Mouse (Mus musculus) midbrain, postnatal 0 days (tissue): Measurements from ENCODE around the gene Zbtb7a. TPM values are rescaled to one million over a fixed set of nuclear protein-coding genes. Genes with fewer than 3 reads are reported as not detected.

Experiments used
- ATAC-seq: fragments of 200-750 bp; cut with Nextera tagmentation; 2 replicates; pipeline ENCODE4 v1.8.0; 2017; ENCODE audit warnings: moderate number of reproducible peaks, mild to moderate bottlenecking, moderate TSS enrichment, moderate library complexity; ENCODE audit not compliant: low FRiP score
- DNase-seq: peaks from one replicate; pipeline ENCODE4 v3.0.0-alpha.2; 2015; ENCODE audit warnings: low spot score
- H3K27ac ChIP-seq: fragments of 300-500 bp; sonication (generic); 2 replicates; pipeline ENCODE4 v1.5.1; 2014; ENCODE audit warnings: low read depth, mild to moderate bottlenecking, low read length, mixed read lengths
- H3K27me3 ChIP-seq: fragments of 300-500 bp; sonication (generic); 2 replicates; pipeline ENCODE4 v1.6.1; 2014; ENCODE audit warnings: low read length, control low read depth, mixed read lengths; ENCODE audit not compliant: insufficient read depth
- H3K36me3 ChIP-seq: fragments of 300-500 bp; sonication (generic); 2 replicates; pipeline ENCODE4 v1.6.1; 2014; ENCODE audit warnings: low read length, control low read depth, mixed read lengths; ENCODE audit not compliant: insufficient read depth
- H3K4me1 ChIP-seq: fragments of 300-500 bp; sonication (generic); 2 replicates; pipeline ENCODE4 v1.6.1; 2014; ENCODE audit warnings: mild to moderate bottlenecking, control low read depth, antibody characterized with exemption, low read length, mixed read lengths; ENCODE audit not compliant: insufficient read depth
- H3K4me2 ChIP-seq: fragments of 300-500 bp; sonication (generic); 2 replicates; pipeline ENCODE4 v1.6.1; 2014; ENCODE audit warnings: low read depth, mild to moderate bottlenecking, low read length, mixed read lengths; ENCODE audit not compliant: poor library complexity, severe bottlenecking
- H3K4me3 ChIP-seq: fragments of 300-500 bp; sonication (generic); 2 replicates; pipeline ENCODE4 v1.5.1; 2014; ENCODE audit warnings: low read depth, mild to moderate bottlenecking, low read length, moderate library complexity
- H3K9ac ChIP-seq: fragments of 300-500 bp; sonication (generic); replicated peaks from 2 replicates; pipeline ENCODE4 v1.6.1; 2014; ENCODE audit warnings: mild to moderate bottlenecking, low read length, moderate library complexity, mixed read lengths; ENCODE audit not compliant: poor library complexity, severe bottlenecking
- H3K9me3 ChIP-seq: fragments of 300-500 bp; sonication (generic); 2 replicates; pipeline ENCODE4 v1.6.1; 2016; ENCODE audit warnings: low read length, control low read depth
- CTCF ChIP-seq: IDR thresholded peaks from 2 replicates; pipeline ENCODE4 v1.5.1; 2016; ENCODE audit warnings: antibody characterized with exemption, mild to moderate bottlenecking
- WGBS: fragments of 180-500 bp; shearing (Covaris S2); extraction: QIAGEN DNeasy Blood & Tissue Kit; methylation state at CpG from one replicate; pipeline ENCODE4 v1.1.7; 2014; 5-methylcytosine and 5-hydroxymethylcytosine counted together
- polyA plus RNA-seq: library from polyadenylated mRNA; unstranded; fragments of >200 nt; fragmentation: Nextera tagmentation; extraction: Ambion mirVana; gene quantifications from 2 replicates; pipeline ENCODE4 v1.2.1, GENCODE M21; 2015
- total RNA-seq: library from RNA; depleted of rRNA; stranded (reverse); fragments of >200 nt; gene quantifications from 2 replicates; pipeline ENCODE4 v1.2.3, GENCODE M21; 2014

The Zbtb7a gene
- total and polyA plus RNA-seq, 2 experiments from 2014 or later = 18.0 to 29.5 TPM

DNA sequence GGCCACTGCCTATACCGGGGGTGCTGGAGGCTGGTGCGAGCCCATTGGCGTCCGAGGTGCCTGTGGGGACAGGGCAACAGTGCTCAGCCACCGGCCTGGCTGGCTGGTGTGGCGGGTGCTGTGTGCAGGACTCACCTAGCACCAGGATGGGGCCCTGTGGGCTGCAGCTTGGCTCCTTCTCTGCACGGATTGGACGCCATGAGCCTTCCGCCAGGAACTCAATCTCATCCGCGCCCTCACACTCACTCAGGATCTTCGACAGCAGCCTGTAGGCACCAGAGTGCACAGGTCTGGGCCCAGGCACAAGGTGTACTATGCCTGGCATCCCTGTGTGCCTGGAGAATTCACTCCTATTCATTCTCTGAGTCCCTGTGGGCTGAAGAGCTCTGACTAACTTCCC lies 19.3 kb downstream of the Zbtb7a start:
- no peak overlapping the region for H3K27ac ChIP-seq
- H3K4me3 ChIP-seq = no peak overlapping the region
- no peak overlapping the region for H3K9ac ChIP-seq
- H3K9me3 ChIP-seq = no peaks in the 10 kb centered on the region
- H3K27me3 ChIP-seq = no peaks in the 10 kb centered on the region
- peaks cover 77% of the 10 kb centered on the region for H3K36me3 ChIP-seq
- no peaks in the 10 kb centered on the region for H3K4me1 ChIP-seq
- ATAC-seq = no peak
- 95% methylated on average over 12 of the region's 12 CpGs for WGBS
- no peak overlapping the region for H3K4me2 ChIP-seq
- TF ChIP-seq CTCF = no peak
- DNase-seq = no peak

DNA sequence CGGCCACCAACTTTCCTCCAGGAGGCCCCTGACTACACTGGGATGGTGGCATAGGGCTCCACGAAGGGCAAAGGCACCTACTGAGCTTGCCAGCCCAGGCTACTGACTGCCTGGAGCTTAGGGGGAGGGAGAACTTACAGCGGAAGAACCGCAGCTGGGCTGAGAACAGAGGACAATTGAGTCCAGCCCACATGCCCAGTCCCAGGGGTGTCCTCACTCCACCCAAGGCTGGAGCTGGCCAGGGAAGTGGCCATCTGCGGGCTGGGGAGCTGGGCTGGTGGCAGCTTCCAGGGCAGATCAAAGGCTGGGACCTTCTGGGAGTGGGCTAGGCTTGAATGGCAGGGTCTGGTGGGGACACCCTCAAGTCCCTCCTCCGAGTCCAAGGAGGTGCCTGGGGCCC lies 19.7 kb downstream of the Zbtb7a start:
- no peak overlapping the region for H3K4me2 ChIP-seq
- no peak overlapping the region for H3K4me3 ChIP-seq
- DNase-seq = no peak
- no peaks in the 10 kb centered on the region for H3K27me3 ChIP-seq
- H3K27ac ChIP-seq = no peak overlapping the region
- H3K4me1 ChIP-seq = no peaks in the 10 kb centered on the region
- no peak overlapping the region for H3K9ac ChIP-seq
- H3K9me3 ChIP-seq = no peaks in the 10 kb centered on the region
- TF ChIP-seq CTCF = no peak
- ATAC-seq = no peak
- WGBS = 82% methylated on average over 6 of the region's 6 CpGs
- H3K36me3 ChIP-seq = peaks cover 73% of the 10 kb centered on the region

DNA sequence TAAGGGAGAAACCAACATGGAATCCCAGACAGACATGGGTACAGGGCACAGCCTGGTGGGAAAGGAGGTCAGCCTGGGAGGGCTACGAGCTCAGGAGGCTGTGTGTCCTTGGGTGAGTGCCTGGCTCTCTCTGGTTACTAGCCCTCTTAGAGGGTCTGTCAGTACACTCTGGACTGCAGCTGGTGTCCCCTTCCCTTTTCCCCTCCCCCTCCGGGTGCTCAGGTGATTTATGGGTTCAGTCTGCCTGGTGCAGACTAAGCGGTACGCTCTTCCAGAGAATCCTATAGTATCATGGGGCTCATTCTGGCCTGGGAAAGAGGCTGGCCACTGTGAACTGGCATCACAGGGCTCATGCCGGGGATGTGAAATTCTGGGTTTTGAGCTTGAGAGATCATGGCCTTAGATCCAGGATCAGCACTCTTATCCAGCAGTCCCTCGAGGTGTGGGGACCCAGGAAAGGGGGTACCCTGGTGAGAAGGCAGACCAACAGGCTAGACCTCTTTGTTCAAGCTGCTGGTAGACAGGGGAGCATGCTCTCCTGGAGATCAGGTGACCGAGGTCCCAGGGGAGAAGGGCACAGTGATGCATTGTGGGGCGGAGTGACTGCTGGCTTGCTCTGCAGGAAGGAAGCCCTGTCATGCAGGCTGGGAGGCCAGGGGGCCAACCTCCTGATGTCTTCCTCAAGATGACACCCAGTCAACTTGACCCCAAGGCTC lies 26.7 kb downstream of the Zbtb7a start:
- H3K36me3 ChIP-seq = peaks cover 50% of the 10 kb centered on the region
- DNase-seq (no peak), ATAC-seq (no peak)
- 93% methylated on average over 8 of the region's 8 CpGs for WGBS
- H3K4me1 ChIP-seq = peaks cover 5% of the 10 kb centered on the region; the same call in 1 of the 2 replicates
- H3K4me2 ChIP-seq = no peak overlapping the region
- no peaks in the 10 kb centered on the region for H3K27me3 ChIP-seq
- TF ChIP-seq CTCF = no peak
- no peak overlapping the region for H3K9ac ChIP-seq
- no peaks in the 10 kb centered on the region for H3K9me3 ChIP-seq
- H3K4me3 ChIP-seq = no peak overlapping the region
- no peak overlapping the region for H3K27ac ChIP-seq

DNA sequence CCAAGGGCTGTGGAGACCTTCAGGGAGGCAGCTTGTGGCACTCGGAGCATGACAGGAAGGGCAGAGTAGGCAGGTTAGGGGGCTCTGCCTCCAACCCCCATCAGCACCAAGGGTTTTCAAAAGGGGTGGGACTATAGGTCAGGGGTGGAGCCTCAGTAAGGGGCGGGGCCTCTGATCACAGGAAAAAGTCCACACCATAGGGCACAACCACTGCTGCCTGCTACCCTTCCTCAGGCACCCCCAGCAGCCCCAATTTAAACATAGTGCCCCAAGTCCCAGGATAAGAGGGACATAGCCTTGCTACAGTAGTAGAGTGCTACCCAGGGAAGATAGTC lies 27.3 kb downstream of the Zbtb7a start:
- Histone ChIP-seq H3K27me3 (no peaks in the 10 kb centered on the region), H3K9me3 (no peaks in the 10 kb centered on the region), H3K4me2 (no peak overlapping the region), H3K4me1 (peaks cover 7% of the 10 kb centered on the region; the same call in 1 of the 2 replicates), H3K4me3 (no peak overlapping the region), H3K36me3 (peaks cover 45% of the 10 kb centered on the region), H3K27ac (no peak overlapping the region), H3K9ac (no peak overlapping the region)
- WGBS = 72% methylated on average over 2 of the region's 2 CpGs
- DNase-seq (no peak), ATAC-seq (no peak)
- no peak for TF ChIP-seq CTCF

DNA sequence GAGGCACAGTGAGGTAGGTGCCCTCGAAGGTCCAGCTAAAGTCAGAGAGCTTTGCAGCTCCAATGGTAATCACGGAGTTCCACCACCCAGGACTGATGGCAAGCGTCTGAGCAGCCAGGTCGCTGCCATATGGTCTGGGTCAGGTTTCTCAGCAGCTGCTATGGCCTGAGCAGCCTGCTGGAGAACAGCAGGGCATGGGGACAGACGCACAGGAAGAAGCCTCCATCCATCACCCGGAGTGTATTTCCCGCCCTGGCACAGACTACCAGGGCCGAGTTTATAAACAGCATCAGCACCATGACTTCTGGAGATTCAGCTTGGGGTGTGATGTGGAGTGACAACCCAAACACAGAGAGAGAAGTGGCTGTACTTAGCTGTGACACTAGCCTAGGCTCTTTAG lies 30.1 kb downstream of the Zbtb7a start:
- Histone ChIP-seq H3K9ac (no peak overlapping the region), H3K4me2 (no peak overlapping the region), H3K9me3 (no peaks in the 10 kb centered on the region), H3K4me1 (peaks cover 7% of the 10 kb centered on the region; the same call in 1 of the 2 replicates), H3K4me3 (no peak overlapping the region), H3K27ac (no peak overlapping the region), H3K27me3 (no peaks in the 10 kb centered on the region), H3K36me3 (peaks cover 29% of the 10 kb centered on the region)
- no peak for DNase-seq
- WGBS = 84% methylated on average over 8 of the region's 8 CpGs
- no peak for ATAC-seq
- TF ChIP-seq CTCF = no peak

DNA sequence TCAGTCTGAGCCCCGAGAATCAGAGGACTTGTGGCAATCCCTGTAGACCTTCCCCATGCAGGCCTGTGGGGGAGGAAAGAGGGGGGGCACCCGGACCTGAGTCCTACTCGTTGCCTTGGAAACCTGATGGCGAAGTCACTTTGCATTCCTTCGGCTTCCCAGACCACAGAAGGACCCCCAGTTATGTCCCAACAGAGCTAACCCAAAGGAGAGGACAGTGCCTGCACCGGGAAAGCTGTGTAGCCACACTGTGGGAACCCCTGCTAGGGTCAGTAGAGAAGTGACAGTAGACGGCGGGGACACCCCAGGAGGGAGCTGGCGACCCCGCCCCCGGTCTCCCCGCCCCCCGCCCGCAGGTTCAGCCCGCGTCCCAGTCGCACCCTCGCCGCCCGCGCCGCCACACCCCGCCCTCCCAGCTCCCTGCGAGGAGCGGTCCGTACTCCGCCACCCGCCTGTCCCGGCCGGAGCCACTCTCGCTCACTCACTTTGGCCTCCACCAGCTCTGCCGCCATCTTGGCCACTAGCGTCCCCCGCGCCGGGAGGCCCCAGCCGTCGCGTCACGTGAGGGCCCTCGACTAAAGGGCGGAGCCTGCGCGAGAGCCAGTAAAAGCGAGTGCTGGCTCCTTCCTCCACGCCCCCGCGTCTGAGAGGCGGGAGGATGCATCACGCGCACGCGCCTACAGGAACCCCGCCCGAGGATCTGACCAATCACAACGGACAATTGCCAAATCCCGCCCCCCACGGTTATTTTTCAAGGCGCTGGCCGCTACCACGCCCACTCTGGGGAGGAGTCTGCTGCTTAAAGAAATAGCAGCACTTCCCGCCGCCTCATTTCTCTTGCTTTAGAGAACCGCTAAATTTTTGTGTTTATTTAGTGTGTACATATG lies 32.4 kb downstream of the Zbtb7a start, which contains the start of gene Pias4:
Pias4 (minus strand) TSS at position 724 of the 887 bp plus-strand sequence.
- Histone ChIP-seq H3K4me3 (peak within 1 kb of the TSS; percentile 80), H3K27ac (peak within 1 kb of the TSS; percentile 68), H3K4me2 (peak within 1 kb of the TSS; percentile 88), H3K27me3 (no peaks in the 10 kb centered on the region), H3K9me3 (no peaks in the 10 kb centered on the region), H3K9ac (peak within 1 kb of the TSS; percentile 86), H3K4me1 (peaks cover 7% of the 10 kb centered on the region; the same call in 1 of the 2 replicates), H3K36me3 (peaks cover 12% of the 10 kb centered on the region)
- DNase-seq (peak; percentile 100), ATAC-seq (peak; percentile 89)
- WGBS = under 1% methylated on average over 51 of the region's 64 CpGs
- no peak for TF ChIP-seq CTCF
